Mouse (Mus musculus): ENCODE data around the gene Pitx2.

- TF ChIP-seq GATA1 (IDR thresholded peaks at IDR 0.05; ENCODE audit: borderline replicate concordance, low read length), result no peak
- no peak for TF ChIP-seq FLI1 (IDR thresholded peaks at IDR 0.05; ENCODE audit: low read length)
Observed at GRCm38 (mm10) chr3:129170416-129170815, 29.3 kb upstream of the Pitx2 start.

All from megakaryocyte, embryonic 14.5 days (primary cell).